Mouse (Mus musculus) olfactory bulb, adult 2 months (tissue): Measurements from ENCODE around the gene Dnase1l1.

Source experiments
- CTCF ChIP-seq: fragments of 200-500 bp; IDR thresholded peaks from 2 replicates; pipeline ENCODE4 v1.5.1; 2012; ENCODE audit warnings: low read depth, mild to moderate bottlenecking, low read length, moderate library complexity; ENCODE audit not compliant: insufficient read depth
- POLR2A ChIP-seq: fragments of 200-500 bp; IDR thresholded peaks from 2 replicates; pipeline ENCODE4 v1.6.1; 2012; ENCODE audit warnings: mild to moderate bottlenecking, low read depth, low read length, moderate library complexity; ENCODE audit not compliant: insufficient read depth

DNA sequence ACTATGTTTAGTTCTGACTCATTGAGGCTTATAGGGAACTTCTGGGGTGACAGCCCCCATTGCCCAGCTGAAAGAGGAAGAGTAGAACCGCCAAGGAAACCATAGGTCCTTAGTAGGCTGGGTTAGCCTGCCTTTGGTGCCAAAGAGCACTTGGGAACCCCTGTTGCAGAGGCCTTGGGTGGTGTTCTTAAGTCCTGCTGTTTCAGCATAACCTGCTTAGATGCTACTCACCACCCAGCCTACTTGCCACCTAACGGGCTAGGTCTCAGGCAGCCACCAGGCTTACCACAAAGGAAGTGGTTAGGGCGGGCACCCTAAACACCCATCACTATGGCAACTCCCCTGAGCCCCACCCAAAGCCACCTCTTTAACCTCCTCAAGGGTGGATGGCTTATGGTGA lies 38.3 kb downstream of the Dnase1l1 start:
- no peak for TF ChIP-seq CTCF
- no peak for TF ChIP-seq POLR2A
